Mouse (Mus musculus) layer of hippocampus, postnatal 36 days (tissue): ENCODE data around the gene Spry2. TPM values are rescaled to one million over a fixed set of nuclear protein-coding genes. Genes with fewer than 3 reads are reported as not detected.
A peak's percentile ranks its signal among the peaks of the same experiment; 100 is the strongest.

Experiments used
- DNase-seq, 2 experiments: peaks; one replicate each; pipeline ENCODE4 v3.0.0; 2022
- total RNA-seq, 2 experiments: library from RNA; stranded (reverse); gene quantifications; 2 replicates each; pipeline ENCODE4 v1.2.3; 2021

Gene Spry2
- total RNA-seq: 10 to 100 TPM; 63.9 to 64.0 TPM

- DNase-seq: peak; percentile 87 to 90
Observed at GRCm38 (mm10) chr14:105896791-105897568, at the start of gene Spry2. Gene Spry2, minus strand, starts transcription at chr14:105896819.

- no peak for DNase-seq
Observed at GRCm38 (mm10) chr14:105941353-105941752, 44.7 kb upstream of the Spry2 start.

GRCm38 (mm10) chr14:105926726-105927125 lies 30.1 kb upstream of the Spry2 start:
- no peak for DNase-seq

GRCm38 (mm10) chr14:105925305-105925704 lies 28.7 kb upstream of the Spry2 start:
- DNase-seq: no peak

- no peak for DNase-seq
Observed at GRCm38 (mm10) chr14:105924712-105925111, 28.1 kb upstream of the Spry2 start.

GRCm38 (mm10) chr14:105922874-105923273 lies 26.3 kb upstream of the Spry2 start:
- DNase-seq: no peak

- DNase-seq: no peak
Observed at GRCm38 (mm10) chr14:105922427-105922826, 25.8 kb upstream of the Spry2 start.

- no peak for DNase-seq
Observed at GRCm38 (mm10) chr14:105921217-105921695, 24.6 kb upstream of the Spry2 start.

- DNase-seq: no peak
Observed at GRCm38 (mm10) chr14:105920395-105921216, 24.0 kb upstream of the Spry2 start.

GRCm38 (mm10) chr14:105907216-105907615 lies 10.6 kb upstream of the Spry2 start:
- DNase-seq: no peak

GRCm38 (mm10) chr14:105905935-105906334 lies 9.3 kb upstream of the Spry2 start:
- DNase-seq: no peak

GRCm38 (mm10) chr14:105905509-105905908 lies 8.9 kb upstream of the Spry2 start:
- no peak for DNase-seq

GRCm38 (mm10) chr14:105902807-105903206 lies 6.2 kb upstream of the Spry2 start:
- DNase-seq: no peak

- DNase-seq: no peak
Observed at GRCm38 (mm10) chr14:105900841-105901240, 4.2 kb upstream of the Spry2 start.

- DNase-seq: no peak
Observed at GRCm38 (mm10) chr14:105899116-105899515, 2.5 kb upstream of the Spry2 start.

- peak; percentile 90 to 91 for DNase-seq
Observed at GRCm38 (mm10) chr14:105898266-105899111, 1.9 kb upstream of the Spry2 start.

- DNase-seq: peak; percentile 66 to 73
Observed at GRCm38 (mm10) chr14:105897569-105898101, 1.0 kb upstream of the Spry2 start.

GRCm38 (mm10) chr14:105895961-105896651 lies 513 bp downstream of the Spry2 start:
- peak; percentile 49 to 50 for DNase-seq

GRCm38 (mm10) chr14:105894971-105895873 lies 1.4 kb downstream of the Spry2 start:
- peak; percentile 52 to 56 for DNase-seq

GRCm38 (mm10) chr14:105893623-105893995 lies 3.0 kb downstream of the Spry2 start:
- peak in 1 of 2 experiments; percentile 48 for DNase-seq
